Mouse (Mus musculus) hindbrain, embryonic 13.5 days (tissue): ENCODE measurements at regions not wholly inside any gene's neighbourhood (a gene's known extent, or its start where the extent isn't known, plus 50 kb on each side); places are given as distances from the start of the nearest gene placed in this dataset.

Experiments
- ATAC-seq: fragments of 200-750 bp; cut with Nextera tagmentation; 2 replicates; pipeline ENCODE4 v1.8.0; 2017; ENCODE audit warnings: moderate TSS enrichment; ENCODE audit not compliant: low FRiP score
- H3K27ac ChIP-seq: fragments of 300-500 bp; sonication (generic); 2 replicates; pipeline ENCODE4 v1.5.1; 2015; ENCODE audit warnings: inconsistent platforms, mild to moderate bottlenecking, moderate library complexity
- H3K27me3 ChIP-seq: fragments of 300-500 bp; sonication (generic); 2 replicates; pipeline ENCODE4 v1.6.1; 2015; ENCODE audit warnings: mild to moderate bottlenecking, inconsistent platforms
- H3K36me3 ChIP-seq: fragments of 300-500 bp; sonication (generic); 2 replicates; pipeline ENCODE4 v1.6.1; 2015; ENCODE audit warnings: mild to moderate bottlenecking, inconsistent platforms
- H3K4me1 ChIP-seq: fragments of 300-500 bp; sonication (generic); replicated peaks from 2 replicates; pipeline ENCODE4 v1.6.1; 2015; ENCODE audit warnings: inconsistent platforms
- H3K4me2 ChIP-seq: fragments of 300-500 bp; sonication (generic); 2 replicates; pipeline ENCODE4 v1.6.1; 2015; ENCODE audit warnings: inconsistent platforms, mild to moderate bottlenecking, moderate library complexity
- H3K4me3 ChIP-seq: fragments of 300-500 bp; sonication (generic); 2 replicates; pipeline ENCODE4 v1.5.1; 2015; ENCODE audit warnings: mild to moderate bottlenecking, inconsistent platforms
- H3K9ac ChIP-seq: fragments of 300-500 bp; sonication (generic); 2 replicates; pipeline ENCODE4 v1.6.1; 2015; ENCODE audit warnings: mild to moderate bottlenecking, inconsistent platforms
- H3K9me3 ChIP-seq: fragments of 300-500 bp; sonication (generic); 2 replicates; pipeline ENCODE4 v1.6.1; 2016; ENCODE audit warnings: inconsistent platforms
- WGBS: fragments of 180-500 bp; shearing (Covaris S2); methylation state at CpG from one replicate; pipeline ENCODE4 v1.1.7; 2015; 5-methylcytosine and 5-hydroxymethylcytosine counted together

DNA sequence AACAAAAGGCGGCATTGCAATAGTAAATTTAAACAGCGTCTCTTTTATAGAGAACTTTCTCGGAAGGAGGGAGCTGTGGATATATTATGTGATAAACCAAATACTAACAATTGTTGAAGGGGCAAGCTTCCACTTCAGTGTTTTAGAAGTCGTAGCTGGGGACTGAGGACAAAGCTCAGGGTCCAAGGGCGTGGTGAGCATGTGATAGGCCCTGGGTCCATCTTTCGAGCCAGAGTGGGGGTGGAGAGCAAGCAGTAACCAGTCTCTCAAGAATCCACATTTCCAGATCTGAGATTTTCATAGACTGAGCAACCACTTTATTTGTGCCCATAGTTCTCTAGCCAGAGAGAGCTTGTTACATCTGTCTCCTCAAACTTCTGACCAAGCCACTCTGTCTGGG is 356.1 kb downstream of the Fgf9 start:
- WGBS, result 79% methylated on average over 6 of the region's 6 CpGs
- no peak overlapping the region for H3K9ac ChIP-seq
- no peaks in the 10 kb centered on the region for H3K9me3 ChIP-seq
- H3K4me2 ChIP-seq, result no peak overlapping the region
- no peak overlapping the region for H3K4me3 ChIP-seq
- no peaks in the 10 kb centered on the region for H3K27me3 ChIP-seq
- no peak for ATAC-seq
- no peaks in the 10 kb centered on the region for H3K4me1 ChIP-seq
- no peaks in the 10 kb centered on the region for H3K36me3 ChIP-seq
- no peak overlapping the region for H3K27ac ChIP-seq

DNA sequence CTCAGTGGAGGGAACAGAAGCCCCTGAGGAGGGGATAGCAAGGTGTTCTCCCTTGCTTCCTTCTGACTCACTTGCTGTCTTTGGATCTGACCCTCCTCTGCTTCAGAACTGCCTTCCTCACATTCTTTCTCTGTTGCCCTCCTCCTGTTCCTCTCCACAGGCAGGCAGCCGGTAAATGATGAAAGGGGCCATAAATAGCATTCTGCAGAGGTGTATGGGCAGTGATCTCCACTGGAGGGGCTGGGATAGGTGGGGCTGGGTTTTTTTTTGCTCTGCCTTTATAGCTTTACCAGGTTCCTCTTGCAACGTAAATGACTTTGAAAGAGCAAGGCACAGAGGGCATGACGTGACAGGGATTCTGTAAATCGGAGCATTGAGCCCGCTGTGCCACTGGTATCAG is 351.6 kb downstream of the Fgf9 start:
- ATAC-seq, result no peak
- Histone ChIP-seq H3K4me3 (no peak overlapping the region), H3K27ac (no peak overlapping the region), H3K4me2 (no peak overlapping the region), H3K4me1 (no peaks in the 10 kb centered on the region), H3K36me3 (no peaks in the 10 kb centered on the region), H3K9ac (no peak overlapping the region), H3K27me3 (no peaks in the 10 kb centered on the region), H3K9me3 (no peaks in the 10 kb centered on the region)
- WGBS, result 61% methylated on average over 5 of the region's 5 CpGs

DNA sequence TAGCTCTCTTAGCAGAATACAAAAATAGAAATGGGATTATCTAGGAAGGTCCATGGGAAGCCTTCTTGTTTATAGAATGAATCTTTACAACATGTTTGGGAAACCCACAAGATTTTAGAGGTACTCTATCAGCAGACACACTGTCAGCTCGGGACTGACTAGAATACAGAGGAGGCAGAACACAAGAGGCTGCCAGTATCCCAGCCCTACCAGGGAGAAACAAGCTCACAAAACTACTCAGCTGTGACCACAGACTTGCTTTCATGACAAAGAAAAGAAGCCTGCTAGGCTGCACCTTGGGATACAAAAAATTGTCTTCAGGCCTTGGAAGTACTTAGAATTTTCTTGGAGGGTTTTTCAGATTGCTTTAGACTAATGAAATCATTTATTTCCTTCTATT is 347.2 kb downstream of the Fgf9 start:
- no peak for ATAC-seq
- Histone ChIP-seq H3K4me3 (no peak overlapping the region), H3K36me3 (no peaks in the 10 kb centered on the region), H3K27me3 (no peaks in the 10 kb centered on the region), H3K4me2 (no peak overlapping the region), H3K9me3 (no peaks in the 10 kb centered on the region), H3K27ac (no peak overlapping the region), H3K4me1 (no peaks in the 10 kb centered on the region), H3K9ac (no peak overlapping the region)
- 35% methylated on average over 1 of the region's 1 CpGs for WGBS

DNA sequence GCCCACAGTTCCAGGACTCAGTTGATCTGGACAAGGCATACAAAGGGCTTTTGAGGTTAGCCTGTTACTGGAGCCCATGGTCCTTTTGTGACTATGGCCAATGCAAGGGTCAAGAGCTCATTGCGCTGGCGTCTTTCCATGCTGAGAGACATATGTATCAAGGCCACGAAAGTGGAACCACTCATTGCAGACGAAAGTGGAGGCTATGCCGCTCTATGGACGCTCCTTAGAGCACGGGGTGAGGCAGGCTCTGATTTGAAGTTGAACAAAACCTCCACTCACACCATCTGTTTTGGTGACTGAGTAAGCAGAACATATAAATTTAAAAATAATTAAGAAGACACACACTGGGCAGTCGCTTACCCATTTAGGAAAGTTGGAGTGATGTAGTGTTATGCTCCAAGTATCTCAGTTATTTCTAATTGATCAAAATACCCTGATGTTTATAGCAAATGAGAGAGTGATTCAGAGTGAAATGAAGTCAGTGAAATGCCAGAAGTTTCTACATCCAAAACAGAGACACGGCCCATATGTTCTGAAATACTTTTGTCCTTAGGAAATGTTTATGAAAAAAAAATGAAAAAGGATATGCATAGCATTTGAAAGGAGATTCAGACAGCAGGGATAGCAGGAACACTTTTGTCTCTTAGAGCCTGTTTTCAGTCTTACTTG is 321.8 kb downstream of the Fgf9 start:
- no peaks in the 10 kb centered on the region for H3K27me3 ChIP-seq
- H3K4me2 ChIP-seq, result no peak overlapping the region
- no peaks in the 10 kb centered on the region for H3K4me1 ChIP-seq
- H3K27ac ChIP-seq, result no peak overlapping the region
- ATAC-seq, result no peak
- no peaks in the 10 kb centered on the region for H3K36me3 ChIP-seq
- no peak overlapping the region for H3K9ac ChIP-seq
- 92% methylated on average over 9 of the region's 9 CpGs for WGBS
- no peaks in the 10 kb centered on the region for H3K9me3 ChIP-seq
- no peak overlapping the region for H3K4me3 ChIP-seq

DNA sequence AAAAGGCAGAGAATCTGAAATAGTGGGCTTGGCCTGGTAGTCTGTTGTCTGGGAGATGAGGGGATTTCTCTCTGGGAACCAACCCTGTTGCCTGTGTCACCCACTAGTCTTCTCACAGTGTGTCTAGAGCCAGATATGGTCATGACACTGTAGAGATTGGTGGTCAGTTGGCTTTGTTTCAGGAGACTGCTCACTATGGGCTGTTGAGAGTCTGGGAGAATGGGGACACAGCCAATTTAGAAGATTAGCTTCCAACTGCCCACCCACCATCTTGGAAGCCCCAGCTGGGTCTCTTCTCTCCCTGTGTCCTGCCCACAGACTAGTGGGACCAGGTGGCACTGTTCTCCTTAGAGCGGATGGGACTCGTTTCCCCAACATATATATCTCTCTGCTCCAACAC is 320.4 kb downstream of the Fgf9 start:
- ATAC-seq, result no peak
- no peak overlapping the region for H3K27ac ChIP-seq
- no peak overlapping the region for H3K4me3 ChIP-seq
- WGBS, result 92% methylated on average over 2 of the region's 2 CpGs
- no peaks in the 10 kb centered on the region for H3K27me3 ChIP-seq
- no peak overlapping the region for H3K4me2 ChIP-seq
- no peaks in the 10 kb centered on the region for H3K36me3 ChIP-seq
- no peaks in the 10 kb centered on the region for H3K9me3 ChIP-seq
- no peaks in the 10 kb centered on the region for H3K4me1 ChIP-seq
- no peak overlapping the region for H3K9ac ChIP-seq

DNA sequence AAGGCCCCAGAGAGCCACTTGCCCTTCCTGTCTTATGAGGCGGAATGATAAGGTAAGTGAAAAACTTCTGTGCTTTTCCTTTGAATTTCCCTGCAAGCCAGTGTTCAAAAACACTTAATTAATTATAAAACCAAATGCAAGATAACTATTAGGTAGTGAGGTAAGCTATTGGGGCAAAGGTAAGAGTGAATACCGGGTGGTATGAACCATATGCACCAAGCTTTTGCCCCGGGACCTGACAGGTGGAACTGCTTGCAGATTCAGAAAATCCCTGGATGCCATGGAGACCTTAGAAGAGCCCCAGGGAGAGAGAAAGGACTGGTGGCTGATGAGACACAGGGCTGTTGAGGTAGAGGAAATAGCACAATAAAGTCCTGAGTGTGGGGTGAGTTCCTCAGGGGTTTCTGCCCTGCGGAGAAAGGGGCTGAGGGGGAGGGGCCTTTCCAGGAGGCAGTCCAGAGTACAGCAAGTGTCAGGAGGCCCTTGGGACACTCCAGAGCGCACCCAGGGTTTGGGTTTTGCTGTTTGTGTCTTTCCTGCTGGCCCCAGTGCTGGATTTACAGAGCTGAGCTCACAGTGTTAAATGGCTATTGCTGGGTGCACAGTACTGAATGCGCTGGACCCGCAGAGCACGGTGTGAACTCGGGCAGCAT is 317.1 kb downstream of the Fgf9 start:
- Histone ChIP-seq H3K27me3 (no peaks in the 10 kb centered on the region), H3K27ac (no peak overlapping the region), H3K4me3 (no peak overlapping the region), H3K36me3 (no peaks in the 10 kb centered on the region), H3K9me3 (no peaks in the 10 kb centered on the region), H3K4me2 (no peak overlapping the region), H3K9ac (no peak overlapping the region), H3K4me1 (no peaks in the 10 kb centered on the region)
- 86% methylated on average over 9 of the region's 9 CpGs for WGBS
- ATAC-seq, result no peak

DNA sequence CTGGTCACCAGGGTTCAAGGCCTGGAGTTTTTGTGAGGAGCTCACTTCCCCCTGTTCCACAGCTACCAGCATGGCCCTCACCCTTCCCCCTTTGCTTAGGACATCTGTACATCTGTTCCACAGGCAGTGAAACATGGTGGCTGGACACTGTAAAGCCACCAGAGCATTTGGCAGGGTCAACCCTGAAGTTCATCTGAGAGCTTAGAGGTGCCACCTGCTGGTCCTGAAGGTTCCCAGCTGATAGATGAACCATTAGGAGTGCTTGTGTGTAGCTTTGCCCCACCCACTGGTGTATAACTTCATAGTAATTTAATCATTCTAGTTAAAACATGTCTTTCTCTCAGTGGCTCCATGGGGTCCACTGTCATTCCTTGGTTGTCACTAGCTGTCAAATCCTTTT is 304.7 kb downstream of the Fgf9 start:
- Histone ChIP-seq H3K4me2 (no peak overlapping the region), H3K4me3 (no peak overlapping the region), H3K27me3 (no peaks in the 10 kb centered on the region), H3K36me3 (no peaks in the 10 kb centered on the region), H3K4me1 (no peaks in the 10 kb centered on the region), H3K27ac (no peak overlapping the region), H3K9me3 (peaks cover 1% of the 10 kb centered on the region), H3K9ac (no peak overlapping the region)
- no peak for ATAC-seq

DNA sequence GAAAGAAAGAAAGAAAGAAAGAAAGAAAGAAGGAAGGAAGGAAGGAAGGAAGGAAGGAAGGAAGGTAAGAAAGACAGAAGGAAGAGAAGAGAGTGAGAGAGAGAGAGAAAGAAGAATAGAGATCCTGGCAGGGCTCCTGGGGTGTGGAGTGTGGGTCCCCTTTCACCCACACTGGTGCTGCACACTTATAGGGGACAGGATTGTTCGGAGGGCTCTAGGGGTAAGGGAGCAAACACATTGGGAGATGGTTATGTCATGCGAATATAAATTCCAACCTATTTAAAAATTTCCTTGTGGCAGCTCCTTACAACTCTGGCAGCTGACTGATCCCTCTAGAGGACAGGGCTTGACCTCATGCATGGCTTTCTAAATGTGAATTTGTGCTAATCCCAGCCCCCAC is 286.5 kb downstream of the Fgf9 start:
- no peaks in the 10 kb centered on the region for H3K9me3 ChIP-seq
- no peak overlapping the region for H3K9ac ChIP-seq
- 92% methylated on average over 2 of the region's 2 CpGs for WGBS
- no peak for ATAC-seq
- no peaks in the 10 kb centered on the region for H3K27me3 ChIP-seq
- H3K36me3 ChIP-seq, result no peaks in the 10 kb centered on the region
- H3K4me3 ChIP-seq, result no peak overlapping the region
- no peak overlapping the region for H3K27ac ChIP-seq
- H3K4me2 ChIP-seq, result no peak overlapping the region
- no peaks in the 10 kb centered on the region for H3K4me1 ChIP-seq

DNA sequence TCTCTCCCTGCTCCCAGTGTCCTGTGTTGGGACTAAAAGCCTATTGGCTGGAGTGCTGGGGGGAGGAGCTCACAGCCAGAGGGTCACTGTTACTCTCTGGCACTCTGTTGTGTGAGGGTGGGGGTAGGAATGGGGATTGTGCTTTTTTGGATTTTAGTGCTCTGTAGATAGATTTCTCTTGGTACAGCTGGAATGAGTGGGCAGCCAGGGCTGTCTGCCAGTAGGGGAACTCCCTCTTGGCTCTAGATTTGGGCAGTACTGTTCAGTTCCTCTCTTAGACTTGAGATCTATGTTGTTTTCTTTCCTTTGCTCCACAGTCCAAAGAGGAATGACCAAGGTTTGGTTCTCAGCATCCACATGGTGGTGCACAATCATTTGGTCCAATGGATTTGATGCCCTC is 282.6 kb downstream of the Fgf9 start:
- Histone ChIP-seq H3K27me3 (no peaks in the 10 kb centered on the region), H3K36me3 (no peaks in the 10 kb centered on the region), H3K4me3 (no peak overlapping the region), H3K27ac (no peak overlapping the region), H3K4me2 (no peak overlapping the region), H3K9ac (no peak overlapping the region), H3K4me1 (no peaks in the 10 kb centered on the region), H3K9me3 (no peaks in the 10 kb centered on the region)
- ATAC-seq, result no peak

DNA sequence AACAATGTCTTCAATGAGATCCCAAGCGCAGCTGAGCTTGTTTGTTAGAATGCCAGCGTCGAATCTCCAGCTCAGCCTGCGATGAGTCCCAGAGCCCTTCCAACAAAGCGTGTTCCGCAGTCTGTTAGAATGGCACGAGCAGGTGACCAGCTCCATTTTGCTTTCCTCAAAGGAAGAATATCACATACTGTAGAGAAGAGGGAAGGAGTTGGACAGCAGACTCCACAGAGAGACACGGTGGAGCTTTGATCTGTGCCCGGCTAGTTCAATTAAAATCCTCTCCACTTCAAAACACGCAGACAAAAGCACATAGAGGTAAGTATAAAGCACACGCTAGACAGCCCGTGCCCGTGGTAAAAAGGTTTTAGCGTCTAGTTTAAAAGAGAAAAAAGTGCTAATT is 265.8 kb downstream of the Fgf9 start:
- Histone ChIP-seq H3K9me3 (no peaks in the 10 kb centered on the region), H3K4me1 (no peaks in the 10 kb centered on the region), H3K9ac (no peak overlapping the region), H3K4me3 (no peak overlapping the region), H3K27me3 (no peaks in the 10 kb centered on the region), H3K27ac (no peak overlapping the region), H3K36me3 (no peaks in the 10 kb centered on the region), H3K4me2 (no peak overlapping the region)
- whole genome bisulfite sequencing, result 81% methylated on average over 14 of the region's 14 CpGs
- ATAC-seq, result no peak

DNA sequence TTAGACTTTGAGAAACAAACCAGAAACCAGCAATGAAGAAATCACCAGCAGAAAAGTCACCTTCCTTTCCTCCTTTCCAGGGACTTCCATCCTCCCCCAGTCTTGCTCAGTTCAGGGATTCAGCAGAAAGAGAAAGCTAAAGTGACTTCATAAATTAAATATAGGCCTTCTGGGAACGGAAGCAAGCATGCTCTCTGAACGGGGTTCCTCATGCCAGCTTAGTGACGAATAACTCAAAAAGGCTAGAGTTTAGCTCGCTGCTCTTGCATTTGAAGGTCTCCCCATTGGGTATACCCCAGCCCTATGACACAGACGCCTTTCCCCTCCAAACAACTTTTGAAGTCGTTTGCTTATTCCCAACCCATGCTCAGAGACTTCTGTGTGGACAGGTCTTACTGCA is 252.8 kb downstream of the Fgf9 start:
- Histone ChIP-seq H3K9me3 (no peaks in the 10 kb centered on the region), H3K36me3 (no peaks in the 10 kb centered on the region), H3K27me3 (no peaks in the 10 kb centered on the region), H3K4me1 (no peaks in the 10 kb centered on the region), H3K27ac (no peak overlapping the region), H3K9ac (no peak overlapping the region), H3K4me2 (no peak overlapping the region), H3K4me3 (no peak overlapping the region)
- WGBS, result 87% methylated on average over 6 of the region's 6 CpGs
- ATAC-seq, result no peak

DNA sequence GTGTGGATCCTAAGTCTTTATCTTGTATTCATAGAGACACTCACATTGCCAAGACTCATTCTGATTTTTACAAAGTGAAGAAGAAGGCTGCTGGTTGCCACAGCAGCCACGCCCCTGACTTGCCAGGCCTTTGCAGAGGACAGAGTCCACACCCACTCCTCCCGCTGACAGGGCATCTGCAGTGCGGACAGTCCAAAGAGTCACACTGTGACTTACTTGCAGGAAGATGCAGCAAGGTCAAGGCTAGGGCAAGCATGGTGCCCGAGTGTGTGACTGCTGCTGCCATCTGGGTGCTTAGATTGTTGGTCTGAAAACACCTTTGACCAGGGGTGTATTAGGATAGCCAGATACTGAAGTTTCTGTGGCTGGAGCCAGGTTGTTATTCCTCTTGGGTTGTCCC is 252.1 kb downstream of the Fgf9 start:
- Histone ChIP-seq H3K4me2 (no peak overlapping the region), H3K9ac (no peak overlapping the region), H3K36me3 (no peaks in the 10 kb centered on the region), H3K27ac (no peak overlapping the region), H3K9me3 (no peaks in the 10 kb centered on the region), H3K4me3 (no peak overlapping the region), H3K4me1 (no peaks in the 10 kb centered on the region), H3K27me3 (no peaks in the 10 kb centered on the region)
- 63% methylated on average over 4 of the region's 4 CpGs for WGBS
- no peak for ATAC-seq

DNA sequence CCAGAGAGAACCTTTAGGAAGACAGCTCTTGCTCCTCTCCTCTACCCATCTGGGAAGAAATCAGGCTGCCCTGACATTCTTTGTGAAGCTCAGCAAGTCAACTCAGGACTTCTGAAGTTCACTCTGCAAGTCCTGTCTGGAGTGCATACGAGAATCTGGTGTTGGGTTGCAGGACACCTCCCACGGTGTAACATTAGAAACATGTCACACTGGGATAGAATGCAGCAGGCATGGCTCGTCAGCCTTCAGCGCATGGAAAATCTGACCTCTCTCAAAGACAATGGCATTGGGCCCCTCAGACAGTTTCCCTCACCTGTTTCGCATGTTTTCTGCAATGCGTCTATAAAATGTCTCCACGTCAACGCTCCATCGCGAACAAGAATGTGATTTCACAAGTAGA is 251.5 kb downstream of the Fgf9 start:
- ATAC-seq, result no peak
- H3K4me1 ChIP-seq, result peaks cover 4% of the 10 kb centered on the region; the same call in 1 of the 2 replicates
- H3K9me3 ChIP-seq, result no peaks in the 10 kb centered on the region
- 72% methylated on average over 10 of the region's 10 CpGs for WGBS
- H3K9ac ChIP-seq, result no peak overlapping the region
- H3K4me3 ChIP-seq, result no peak overlapping the region
- no peak overlapping the region for H3K27ac ChIP-seq
- H3K36me3 ChIP-seq, result no peaks in the 10 kb centered on the region
- H3K4me2 ChIP-seq, result no peak overlapping the region
- H3K27me3 ChIP-seq, result no peaks in the 10 kb centered on the region
